Mouse (Mus musculus) duodenum, adult 2 months (tissue): ENCODE measurements around the gene Ccdc28a. TPM values are rescaled to one million over a fixed set of nuclear protein-coding genes. Genes with fewer than 3 reads are reported as not detected.

ENCODE experiments used
- polyA plus RNA-seq: library from polyadenylated mRNA; depleted of rRNA; stranded (reverse); fragments of >200 nt; gene quantifications from 2 replicates; pipeline ENCODE4 v1.2.3, GENCODE M21; 2012; ENCODE audit warnings: low replicate concordance; rRNA removed

The Ccdc28a gene
- polyA plus RNA-seq, result 26.7 and 32.5 TPM in 2 replicates

GRCm38 (mm10) chr10:18234560-18235401 is at the start of gene Ccdc28a:
Gene Ccdc28a (minus strand): TSS chr10:18234998.

GRCm38 (mm10) chr10:18210726-18211125 is 24.1 kb downstream of the Ccdc28a start, which contains the start of gene Ect2l:
Gene Ect2l (minus strand): TSS chr10:18210890.

Other genes starting within 250 kb of the Ccdc28a start
- gene Abracl, start 211.7 kb downstream of the Ccdc28a start, polyA plus RNA-seq, result 1.1 and 4.9 TPM in 2 replicates
- gene Reps1, start 179.1 kb downstream of the Ccdc28a start, polyA plus RNA-seq, result 8.9 and 14.0 TPM in 2 replicates
- not detected in 2 replicates for gene Ect2l, start 24.1 kb downstream of the Ccdc28a start, polyA plus RNA-seq
- gene Nhsl1, start 84.0 kb upstream of the Ccdc28a start, polyA plus RNA-seq, result 15.1 and 15.3 TPM in 2 replicates